Mouse (Mus musculus) forebrain, embryonic 11.5 days (tissue): Measurements from ENCODE around the gene Stxbp6. TPM values are rescaled to one million over a fixed set of nuclear protein-coding genes. Genes with fewer than 3 reads are reported as not detected.

Source experiments
- ATAC-seq: fragments of 200-750 bp; cut with Nextera tagmentation; replicated peaks from 2 replicates; pipeline ENCODE4 v1.8.0; 2017; ENCODE audit warnings: moderate TSS enrichment; ENCODE audit not compliant: low FRiP score
- DNase-seq: peaks from one replicate; pipeline ENCODE4 v3.0.0-alpha.2; 2017; ENCODE audit warnings: low spot score
- H3K27ac ChIP-seq: fragments of 300-500 bp; sonication (generic); 2 replicates; pipeline ENCODE4 v1.5.1; 2014; ENCODE audit warnings: low read depth, low read length
- H3K27me3 ChIP-seq: fragments of 300-500 bp; sonication (generic); 2 replicates; pipeline ENCODE4 v1.6.1; 2014; ENCODE audit warnings: mild to moderate bottlenecking, low read length, mixed read lengths; ENCODE audit not compliant: control insufficient read depth, insufficient read depth
- H3K36me3 ChIP-seq: fragments of 300-500 bp; sonication (generic); 2 replicates; pipeline ENCODE4 v1.6.1; 2014; ENCODE audit warnings: mild to moderate bottlenecking, low read length, moderate library complexity, mixed read lengths; ENCODE audit not compliant: control insufficient read depth, insufficient read depth
- H3K4me1 ChIP-seq: fragments of 300-500 bp; sonication (generic); replicated peaks from 2 replicates; pipeline ENCODE4 v1.6.1; 2014; ENCODE audit warnings: low read length, mixed read lengths; ENCODE audit not compliant: control insufficient read depth, insufficient read depth
- H3K4me2 ChIP-seq: fragments of 300-500 bp; sonication (generic); 2 replicates; pipeline ENCODE4 v1.6.1; 2014; ENCODE audit warnings: low read depth, mild to moderate bottlenecking, low read length, moderate library complexity, mixed read lengths; ENCODE audit not compliant: severe bottlenecking
- H3K4me3 ChIP-seq: fragments of 300-500 bp; sonication (generic); 2 replicates; pipeline ENCODE4 v1.5.1; 2014; ENCODE audit warnings: low read depth, low read length
- H3K9ac ChIP-seq: fragments of 300-500 bp; sonication (generic); 2 replicates; pipeline ENCODE4 v1.6.1; 2014; ENCODE audit warnings: low read length
- H3K9me3 ChIP-seq: fragments of 300-500 bp; sonication (generic); 2 replicates; pipeline ENCODE4 v1.6.1; 2016; ENCODE audit warnings: low read length, mixed read lengths; ENCODE audit not compliant: control insufficient read depth
- WGBS: fragments of 180-500 bp; shearing (Covaris S2); extraction: QIAGEN DNeasy Blood & Tissue Kit; methylation state at CpG from one replicate; pipeline ENCODE4 v1.1.7; 2014; 5-methylcytosine and 5-hydroxymethylcytosine counted together
- polyA plus RNA-seq: library from polyadenylated mRNA; unstranded; fragments of >200 nt; fragmentation: Nextera tagmentation; extraction: Ambion mirVana; gene quantifications from 2 replicates; pipeline ENCODE4 v1.2.1, GENCODE M21; 2014

Gene Stxbp6
- polyA plus RNA-seq, 1 experiment from 2014 or later, result 18.3 TPM

GRCm38 (mm10) chr12:44939106-44939505 lies 135.4 kb downstream of the Stxbp6 start:
- no peak overlapping the region for H3K27ac ChIP-seq
- no peaks in the 10 kb centered on the region for H3K9me3 ChIP-seq
- H3K36me3 ChIP-seq, result no peaks in the 10 kb centered on the region
- no peaks in the 10 kb centered on the region for H3K27me3 ChIP-seq
- H3K4me1 ChIP-seq, result no peaks in the 10 kb centered on the region
- H3K4me3 ChIP-seq, result no peak overlapping the region
- no peak for DNase-seq
- no peak overlapping the region for H3K9ac ChIP-seq
- no peak overlapping the region for H3K4me2 ChIP-seq
- ATAC-seq, result no peak
- WGBS, result 86% methylated on average over 8 of the region's 8 CpGs

- Histone ChIP-seq H3K9me3 (no peaks in the 10 kb centered on the region), H3K4me1 (no peaks in the 10 kb centered on the region), H3K36me3 (no peaks in the 10 kb centered on the region), H3K4me3 (no peak overlapping the region), H3K4me2 (no peak overlapping the region), H3K9ac (no peak overlapping the region), H3K27ac (no peak overlapping the region), H3K27me3 (no peaks in the 10 kb centered on the region)
- DNase-seq (no peak), ATAC-seq (no peak)
- 84% methylated on average over 6 of the region's 6 CpGs for WGBS
Measured at GRCm38 (mm10) chr12:44932954-44933353, 141.6 kb downstream of the Stxbp6 start.

DNA sequence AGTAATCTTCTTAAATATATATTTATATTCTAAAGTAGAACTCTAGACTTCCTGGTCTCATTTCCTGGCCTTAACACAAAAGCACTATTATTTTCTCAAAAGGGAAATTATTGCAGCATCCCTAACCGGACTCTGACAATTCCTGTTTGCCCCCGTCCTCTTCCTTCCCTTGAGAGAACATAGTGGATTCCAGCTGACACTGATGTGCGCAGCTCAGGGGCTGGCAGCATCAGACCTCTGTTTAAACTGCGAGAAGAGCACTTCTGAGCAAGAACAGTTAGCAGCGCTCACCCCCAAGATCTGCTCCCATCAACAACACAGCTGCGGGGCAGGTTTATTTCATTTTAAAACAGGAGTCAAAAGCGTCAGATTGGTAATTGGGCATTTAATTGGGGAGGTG lies 142.8 kb downstream of the Stxbp6 start:
- no peaks in the 10 kb centered on the region for H3K36me3 ChIP-seq
- ATAC-seq (no peak), DNase-seq (no peak)
- no peak overlapping the region for H3K4me2 ChIP-seq
- no peak overlapping the region for H3K9ac ChIP-seq
- H3K9me3 ChIP-seq, result no peaks in the 10 kb centered on the region
- H3K27me3 ChIP-seq, result no peaks in the 10 kb centered on the region
- 87% methylated on average over 7 of the region's 7 CpGs for WGBS
- no peak overlapping the region for H3K27ac ChIP-seq
- H3K4me3 ChIP-seq, result no peak overlapping the region
- H3K4me1 ChIP-seq, result no peaks in the 10 kb centered on the region

GRCm38 (mm10) chr12:44928456-44928855 lies 146.1 kb downstream of the Stxbp6 start:
- 55% methylated on average over 3 of the region's 3 CpGs for WGBS
- Histone ChIP-seq H3K4me3 (no peak overlapping the region), H3K4me1 (no peaks in the 10 kb centered on the region), H3K27me3 (no peaks in the 10 kb centered on the region), H3K9me3 (no peaks in the 10 kb centered on the region), H3K27ac (no peak overlapping the region), H3K36me3 (no peaks in the 10 kb centered on the region), H3K9ac (no peak overlapping the region), H3K4me2 (no peak overlapping the region)
- DNase-seq, result no peak
- ATAC-seq, result no peak

GRCm38 (mm10) chr12:44925901-44926300 lies 148.6 kb downstream of the Stxbp6 start:
- H3K4me1 ChIP-seq, result no peaks in the 10 kb centered on the region
- no peak for DNase-seq

GRCm38 (mm10) chr12:44923273-44923672 lies 151.2 kb downstream of the Stxbp6 start:
- Histone ChIP-seq H3K27ac (no peak overlapping the region), H3K4me1 (no peaks in the 10 kb centered on the region), H3K4me3 (no peak overlapping the region), H3K9ac (no peak overlapping the region), H3K36me3 (no peaks in the 10 kb centered on the region), H3K9me3 (no peaks in the 10 kb centered on the region), H3K27me3 (no peaks in the 10 kb centered on the region), H3K4me2 (no peak overlapping the region)
- no peak for DNase-seq
- 91% methylated on average over 3 of the region's 3 CpGs for WGBS
- ATAC-seq, result no peak

More at GRCm38 (mm10) chr12:44925901-44926300, 148.6 kb downstream of the Stxbp6 start:
- no peak for ATAC-seq
- Histone ChIP-seq H3K27ac (no peak overlapping the region), H3K27me3 (no peaks in the 10 kb centered on the region), H3K9ac (no peak overlapping the region), H3K9me3 (no peaks in the 10 kb centered on the region), H3K4me3 (no peak overlapping the region), H3K36me3 (no peaks in the 10 kb centered on the region), H3K4me2 (no peak overlapping the region)
- WGBS, result 67% methylated on average over 3 of the region's 3 CpGs

- Histone ChIP-seq H3K27ac (no peak overlapping the region), H3K4me1 (no peaks in the 10 kb centered on the region), H3K4me3 (no peak overlapping the region), H3K9ac (no peak overlapping the region), H3K36me3 (no peaks in the 10 kb centered on the region), H3K9me3 (no peaks in the 10 kb centered on the region), H3K27me3 (no peaks in the 10 kb centered on the region), H3K4me2 (no peak overlapping the region)
- ATAC-seq, result no peak
- DNase-seq, result no peak
- 86% methylated on average over 4 of the region's 4 CpGs for WGBS
Measured at GRCm38 (mm10) chr12:44922241-44922640, 152.3 kb downstream of the Stxbp6 start.

DNA sequence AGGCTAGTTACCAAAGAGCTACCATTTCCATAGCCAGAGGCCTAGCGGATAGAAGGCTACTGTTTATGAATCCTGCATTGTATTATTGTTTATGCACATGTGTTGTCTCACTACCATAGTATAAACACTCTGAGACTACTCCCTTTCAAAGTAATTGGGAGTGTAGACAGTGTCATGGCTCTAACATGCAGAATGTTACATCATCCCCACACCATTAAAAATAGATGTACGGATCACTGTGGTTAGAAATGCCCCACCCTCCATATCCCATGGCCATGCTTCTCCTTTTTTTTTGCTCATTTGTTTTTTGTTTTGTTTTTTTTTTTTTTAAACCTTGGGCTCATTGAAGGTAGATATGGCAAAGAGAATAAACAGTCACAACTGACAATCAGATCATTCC lies 154.9 kb downstream of the Stxbp6 start:
- no peak for ATAC-seq
- Histone ChIP-seq H3K27ac (no peak overlapping the region), H3K9me3 (no peaks in the 10 kb centered on the region), H3K4me3 (no peak overlapping the region), H3K27me3 (no peaks in the 10 kb centered on the region), H3K36me3 (no peaks in the 10 kb centered on the region), H3K4me2 (no peak overlapping the region), H3K9ac (no peak overlapping the region), H3K4me1 (no peaks in the 10 kb centered on the region)
- 94% methylated on average over 2 of the region's 2 CpGs for WGBS
- DNase-seq, result no peak

DNA sequence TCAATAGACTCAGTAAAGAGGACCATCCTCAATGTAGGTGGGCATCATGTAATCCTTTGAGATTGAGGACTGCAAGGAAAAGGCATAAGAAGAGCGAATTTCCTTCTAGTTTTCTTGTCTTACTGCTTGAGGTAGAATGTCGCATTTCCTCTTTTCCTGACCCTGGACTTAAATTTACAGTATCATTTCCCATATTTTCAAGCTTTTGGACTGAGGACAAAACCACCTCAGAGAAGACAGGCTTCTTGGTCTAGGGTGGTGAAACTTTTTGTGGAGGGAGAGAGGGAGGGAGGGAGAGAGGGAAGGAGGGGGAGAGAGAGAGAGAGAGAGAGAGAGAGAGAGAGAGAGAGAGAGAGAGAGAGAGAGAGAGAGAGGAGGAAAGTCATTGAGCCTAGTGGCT lies 155.6 kb downstream of the Stxbp6 start:
- H3K36me3 ChIP-seq, result no peaks in the 10 kb centered on the region
- 91% methylated on average over 2 of the region's 2 CpGs for WGBS
- H3K4me2 ChIP-seq, result no peak overlapping the region
- no peak overlapping the region for H3K27ac ChIP-seq
- ATAC-seq (no peak), DNase-seq (no peak)
- H3K9ac ChIP-seq, result no peak overlapping the region
- H3K4me1 ChIP-seq, result no peaks in the 10 kb centered on the region
- no peaks in the 10 kb centered on the region for H3K27me3 ChIP-seq
- no peaks in the 10 kb centered on the region for H3K9me3 ChIP-seq
- H3K4me3 ChIP-seq, result no peak overlapping the region
